In genomic region chr4:155092718-155093430, GRCm38 (mm10) we compare ENCODE assay signal across 26 mouse cellular contexts. TPM values are rescaled to one million over a fixed set of nuclear protein-coding genes. Genes with fewer than 3 reads are reported as not detected.
A peak's percentile ranks its signal among the peaks of the same experiment; 100 is the strongest.
DNase-seq lines count a peak whose midpoint lies in the region; ATAC-seq and TF ChIP-seq lines count a peak whose summit lies in the region.
"Had no signal": no experiment of that assay in that cellular context is flagged by ENCODE, and none has a peak within 500 bp of the region (broad histone marks: within the 10 kb centered on the region; RNA-seq: fewer than 3 reads in every experiment).

No protein-coding gene starts in this region.

- no peak for TF ChIP-seq EP300 in CH12.LX (IDR thresholded peaks at IDR 0.05; ENCODE audit: low read length)

- no peaks in the 10 kb centered on the region for H3K79me2 ChIP-seq in CH12.LX (replicated peaks; ENCODE audit: control insufficient read depth, extremely low read depth, insufficient read depth, poor library complexity, severe bottlenecking)

- 90% methylated on average over 19 of the region's 19 CpGs for WGBS in embryonic facial prominence, embryonic 13.5 days
- WGBS in embryonic facial prominence, embryonic 10.5 days: 94% methylated on average over 19 of the region's 19 CpGs
- 23% methylated on average over 19 of the region's 19 CpGs for WGBS in cerebellum, adult 2 months

- no peak overlapping the region for H3K4me3 ChIP-seq in embryonic facial prominence, embryonic 13.5 days
- H3K4me3 ChIP-seq in embryonic facial prominence, embryonic 10.5 days: no peak overlapping the region
- H3K4me3 ChIP-seq in CH12.LX (replicated peaks in 1 of 3; ENCODE audit: low read depth in 2 of 3, low read length in 2 of 3, poor library complexity in 1 of 3): no peak overlapping the region
- H3K4me3 ChIP-seq in cerebellum, adult 2 months (replicated peaks; ENCODE audit: insufficient read depth, low read depth, low read length): peak overlapping the region; percentile 3
- H3K4me3 ChIP-seq: embryonic facial prominence, embryonic 12.5 days; erythroblast, embryonic 14.5 days; forebrain, embryonic 13.5 days; gastrocnemius, adult 2 months; heart, embryonic 12.5 days; hindbrain, embryonic 10.5 days; left cerebral cortex, adult 2 months; midbrain, embryonic 10.5 days; myocyte; neural tube, embryonic 13.5 days had no signal

- H3K4me2 ChIP-seq in embryonic facial prominence, embryonic 13.5 days: no peak overlapping the region
- H3K4me2 ChIP-seq in CH12.LX (ENCODE audit: insufficient read depth, low read depth, poor library complexity, severe bottlenecking): no peak overlapping the region
- H3K4me2 ChIP-seq: embryonic facial prominence, embryonic 12.5 days; forebrain, embryonic 13.5 days; heart, embryonic 12.5 days; neural tube, embryonic 13.5 days had no signal

- H3K27me3 ChIP-seq in embryonic facial prominence, embryonic 13.5 days: no peaks in the 10 kb centered on the region
- no peaks in the 10 kb centered on the region for H3K27me3 ChIP-seq in embryonic facial prominence, embryonic 10.5 days (replicated peaks; ENCODE audit: low read depth, poor library complexity, severe bottlenecking)
- no peaks in the 10 kb centered on the region for H3K27me3 ChIP-seq in CH12.LX (replicated peaks)
- H3K27me3 ChIP-seq in cerebellum, adult 2 months (ENCODE audit: control insufficient read depth, insufficient read depth, low read length): no peaks in the 10 kb centered on the region
- H3K27me3 ChIP-seq: embryonic facial prominence, embryonic 12.5 days; forebrain, embryonic 13.5 days; heart, embryonic 12.5 days; neural tube, embryonic 13.5 days had no signal

- H3K9ac ChIP-seq in embryonic facial prominence, embryonic 13.5 days: 0 out of 2 replicates have a peak overlapping the region, but pooled peaks have one; percentile 12
- no peak overlapping the region for H3K9ac ChIP-seq in CH12.LX (ENCODE audit: insufficient read depth, low read depth)
- H3K9ac ChIP-seq: embryonic facial prominence, embryonic 12.5 days; forebrain, embryonic 13.5 days; neural tube, embryonic 13.5 days had no signal

- peaks cover 19% of the 10 kb centered on the region for H3K36me3 ChIP-seq in embryonic facial prominence, embryonic 13.5 days
- peaks cover 21% of the 10 kb centered on the region for H3K36me3 ChIP-seq in embryonic facial prominence, embryonic 10.5 days (replicated peaks)
- peaks cover 11 to 62% of the 10 kb centered on the region in 2 experiments for H3K36me3 ChIP-seq in CH12.LX (replicated peaks in 1 of 2; ENCODE audit: control insufficient read depth in 1 of 2, insufficient read depth in 1 of 2, low read length in 1 of 2)
- H3K36me3 ChIP-seq: neural tube, embryonic 13.5 days had no signal

- TF ChIP-seq CTCF in CH12.LX (conservative IDR thresholded peaks at IDR 0.05 in 1 of 2, IDR thresholded peaks at IDR 0.05 in 1 of 2; ENCODE audit: low read depth in 2 of 2, low read length in 2 of 2): no peak
- peak; percentile 23; the same call in 1 of the 2 replicates for TF ChIP-seq CTCF in cerebellum, adult 2 months (IDR thresholded peaks at IDR 0.05; ENCODE audit: borderline replicate concordance, insufficient read depth, low read depth, low read length)

- no peak for DNase-seq in embryonic facial prominence, embryonic 10.5 days (ENCODE audit: low spot score)
- no peak for DNase-seq in CH12.LX (ENCODE audit: extremely low read depth)
- DNase-seq in cerebellum, adult 2 months: peak; percentile 94 to 98
- peak; percentile 94 to 95 for DNase-seq in cerebellum, postnatal 25 days
- no peak for DNase-seq in urinary bladder, postnatal 10 days (ENCODE audit: low spot score)
- DNase-seq in embryo, embryonic 9.5 days (ENCODE audit: extremely low spot score): no peak
- DNase-seq: adrenal gland, postnatal 36 days; gastrocnemius, adult 2 months; heart, postnatal 10 days; kidney, adult 2 months; layer of hippocampus, adult 9-11 months; liver; thymus, postnatal 25 days had no signal

- no peak for TF ChIP-seq POLR2A in CH12.LX (IDR thresholded peaks at IDR 0.05; ENCODE audit: low read depth, low read length)
- TF ChIP-seq POLR2A in cerebellum, adult 2 months (IDR thresholded peaks at IDR 0.05; ENCODE audit: borderline replicate concordance, insufficient read depth, low read length): peak; percentile 36; the same call in 1 of the 2 replicates

- ATAC-seq in embryonic facial prominence, embryonic 13.5 days (ENCODE audit: insufficient number of reproducible peaks, insufficient read depth, low FRiP score, low TSS enrichment, low read depth): no peak
- ATAC-seq: forebrain, embryonic 13.5 days; midbrain, embryonic 16.5 days had no signal

- in situ Hi-C loops in CH12.LX (cut with MboI; ENCODE audit: low pct_ligation_motif_present, low pct_unique_long_range_greater_than_20kb, low sequenced_read_pairs): no loop called here

- dilution Hi-C loops in CH12.LX (cut with MboI; ENCODE audit: extremely low pct_ligation_motif_present, extremely low pct_unique_long_range_greater_than_20kb, low sequenced_read_pairs): no loop called here

- no peak for TF ChIP-seq RAD21 in CH12.LX (IDR thresholded peaks at IDR 0.05; ENCODE audit: low read depth, low read length)

- peaks cover 7% of the 10 kb centered on the region for H3K4me1 ChIP-seq in embryonic facial prominence, embryonic 13.5 days
- H3K4me1 ChIP-seq in embryonic facial prominence, embryonic 10.5 days: peaks cover 24% of the 10 kb centered on the region
- H3K4me1 ChIP-seq in CH12.LX (ENCODE audit: control insufficient read depth in 1 of 2, insufficient read depth in 2 of 2): peaks cover 23 to 62% of the 10 kb centered on the region in 2 experiments
- peaks cover 48% of the 10 kb centered on the region for H3K4me1 ChIP-seq in cerebellum, adult 2 months (ENCODE audit: control insufficient read depth, insufficient read depth, low read length)

- no peaks in the 10 kb centered on the region for H3K9me3 ChIP-seq in embryonic facial prominence, embryonic 13.5 days
- no peaks in the 10 kb centered on the region for H3K9me3 ChIP-seq in embryonic facial prominence, embryonic 10.5 days
- no peaks in the 10 kb centered on the region for H3K9me3 ChIP-seq in CH12.LX (replicated peaks; ENCODE audit: low read length)
- H3K9me3 ChIP-seq: embryonic facial prominence, embryonic 12.5 days; forebrain, embryonic 13.5 days; heart, embryonic 12.5 days; hindbrain, embryonic 10.5 days; midbrain, embryonic 10.5 days; neural tube, embryonic 13.5 days had no signal

- no peak overlapping the region for H3K27ac ChIP-seq in embryonic facial prominence, embryonic 13.5 days
- no peak overlapping the region for H3K27ac ChIP-seq in embryonic facial prominence, embryonic 10.5 days (replicated peaks)
- 0 out of 2 replicates have a peak overlapping the region, but pooled peaks have one; percentile 22 for H3K27ac ChIP-seq in CH12.LX (ENCODE audit: insufficient read depth, low read depth)
- peak overlapping the region; percentile 97 for H3K27ac ChIP-seq in cerebellum, adult 2 months (ENCODE audit: insufficient read depth, low read length)
- H3K27ac ChIP-seq: embryonic facial prominence, embryonic 12.5 days; forebrain, embryonic 13.5 days; gastrocnemius, adult 2 months; kidney, postnatal 0 days; left cerebral cortex, adult 2 months; macrophage; midbrain, embryonic 10.5 days; neural tube, embryonic 13.5 days had no signal

TF ChIP-seq in CH12.LX, 34 proteins besides CTCF, POLR2A, EP300 and RAD21:
- TF ChIP-seq ZNF384 (IDR thresholded peaks at IDR 0.05; ENCODE audit: low read depth, low read length): no peak
- no peak for TF ChIP-seq IRF4 (IDR thresholded peaks at IDR 0.05; ENCODE audit: low read depth, low read length)
- no peak for TF ChIP-seq GABPA (IDR thresholded peaks at IDR 0.05; ENCODE audit: insufficient replicate concordance, low read depth, low read length)
- no peak for TF ChIP-seq ETS1 (conservative IDR thresholded peaks at IDR 0.05; ENCODE audit: low read depth, low read length)

RNA-seq across cellular contexts. Expression of gene Morn1, which starts 6.5 kb away (rescaled TPM):
- polyA plus RNA-seq in embryonic facial prominence, embryonic 13.5 days (2015; fragmentation: Nextera tagmentation; extraction: Ambion mirVana): 5.6 and 6.2 TPM in 2 replicates
- polyA plus RNA-seq in embryonic facial prominence, embryonic 10.5 days (2016; fragmentation: Nextera tagmentation; extraction: Ambion mirVana): 4.3 and 5.4 TPM in 2 replicates
- total RNA-seq in CH12.LX (2012; rRNA removed) (7.1 and 8.7 TPM in 2 replicates), CH12.LX (2014; rRNA removed) (4.0 and 4.2 TPM in 2 replicates)
- polyA plus RNA-seq in CH12.LX (2012; ENCODE audit: insufficient read length, low read depth): 3.8 and 6.3 TPM in 2 replicates
- polyA plus RNA-seq in cerebellum, adult 2 months (2012; rRNA removed): 15.6 and 18.7 TPM in 2 replicates

RNA-seq across cellular contexts. Expression of gene Rer1, which starts 6.7 kb away (rescaled TPM):
- 147 and 162 TPM in 2 replicates for polyA plus RNA-seq in embryonic facial prominence, embryonic 13.5 days (2015; fragmentation: Nextera tagmentation; extraction: Ambion mirVana)
- polyA plus RNA-seq in embryonic facial prominence, embryonic 10.5 days (2016; fragmentation: Nextera tagmentation; extraction: Ambion mirVana): 128 and 134 TPM in 2 replicates
- total RNA-seq in CH12.LX (2012; rRNA removed) (126 and 138 TPM in 2 replicates), CH12.LX (2014; rRNA removed) (221 and 232 TPM in 2 replicates)
- polyA plus RNA-seq in CH12.LX (2012; ENCODE audit: insufficient read length, low read depth): 123 and 135 TPM in 2 replicates
- polyA plus RNA-seq in cerebellum, adult 2 months (2012; rRNA removed): 102 and 104 TPM in 2 replicates

RNA-seq across cellular contexts. Expression of gene Pex10, which starts 26.1 kb away (rescaled TPM):
- polyA plus RNA-seq in embryonic facial prominence, embryonic 13.5 days (2015; fragmentation: Nextera tagmentation; extraction: Ambion mirVana): 22.2 and 26.4 TPM in 2 replicates
- 19.0 and 22.2 TPM in 2 replicates for polyA plus RNA-seq in embryonic facial prominence, embryonic 10.5 days (2016; fragmentation: Nextera tagmentation; extraction: Ambion mirVana)
- total RNA-seq in CH12.LX (2012; rRNA removed) (15.7 and 21.9 TPM in 2 replicates), CH12.LX (2014; rRNA removed) (9.2 and 10.2 TPM in 2 replicates)
- polyA plus RNA-seq in CH12.LX (2012; ENCODE audit: insufficient read length, low read depth): 14.2 and 15.6 TPM in 2 replicates
- 32.0 and 38.1 TPM in 2 replicates for polyA plus RNA-seq in cerebellum, adult 2 months (2012; rRNA removed)

RNA-seq across cellular contexts. Expression of gene Plch2, which starts 36.3 kb away (rescaled TPM):
- polyA plus RNA-seq in embryonic facial prominence, embryonic 13.5 days (2015; fragmentation: Nextera tagmentation; extraction: Ambion mirVana): 11.2 and 12.8 TPM in 2 replicates
- 2.0 and 3.5 TPM in 2 replicates for polyA plus RNA-seq in embryonic facial prominence, embryonic 10.5 days (2016; fragmentation: Nextera tagmentation; extraction: Ambion mirVana)
- total RNA-seq in CH12.LX (2012; rRNA removed) (0.38 and 0.47 TPM in 2 replicates), CH12.LX (2014; rRNA removed) (0.04 and 0.09 TPM in 2 replicates)
- polyA plus RNA-seq in CH12.LX (2012; ENCODE audit: insufficient read length, low read depth): 0.16 and 0.17 TPM in 2 replicates
- polyA plus RNA-seq in cerebellum, adult 2 months (2012; rRNA removed): 149 and 180 TPM in 2 replicates
- total RNA-seq: heart, postnatal 10 days had no signal
- polyA plus RNA-seq: erythroblast, embryonic 14.5 days; macrophage had no signal

Comparison
In these comparisons a context has a peak if more than half of its experiments do, and no peak if none do; other contexts are left out.
1. H3K27ac ChIP-seq: peak in CH12.LX (single experiment) and cerebellum, adult 2 months (single experiment); none in embryonic facial prominence, embryonic 13.5 days (single experiment) and embryonic facial prominence, embryonic 10.5 days (single experiment).
2. DNase-seq: peak in cerebellum, adult 2 months (2 of 2) and cerebellum, postnatal 25 days (2 of 2); none in embryonic facial prominence, embryonic 10.5 days (single experiment), CH12.LX (single experiment), urinary bladder, postnatal 10 days (single experiment) and embryo, embryonic 9.5 days (single experiment).